Mouse (Mus musculus) R1 (cell line): ENCODE results near the gene Sufu.
A peak's percentile ranks its signal among the peaks of the same experiment; 100 is the strongest.

Experiments used
- DNase-seq: peaks from one replicate; pipeline ENCODE4 v3.0.0-alpha.2; 2018; ENCODE audit warnings: low read depth, low spot score

Sufu gene

GRCm38 (mm10) chr19:46510824-46511223, 114.1 kb downstream of the Sufu start:
- peak; percentile 89 for DNase-seq

- DNase-seq: no peak
Observed at GRCm38 (mm10) chr19:46511263-46511662, 114.6 kb downstream of the Sufu start.

DNA sequence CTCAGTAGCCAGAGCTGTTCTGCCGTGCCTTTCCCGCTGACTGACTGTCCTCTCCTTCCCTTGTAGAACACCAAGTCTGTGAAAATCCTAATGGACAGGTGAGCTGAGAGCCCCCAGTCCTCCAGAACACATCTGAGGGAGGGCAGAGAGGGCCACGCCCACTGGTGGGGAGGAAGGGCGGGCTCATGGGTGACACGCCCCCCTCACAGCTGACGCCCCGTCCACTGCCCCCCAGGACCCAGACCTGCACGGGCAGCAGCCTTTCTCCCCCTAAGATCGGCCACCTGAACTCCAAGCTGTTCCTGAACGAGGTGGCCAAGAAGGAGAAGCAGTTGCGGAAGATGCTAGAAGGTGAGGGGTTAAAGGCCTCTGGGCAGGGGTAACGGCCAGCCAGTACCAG, 117.7 kb downstream of the Sufu start:
- no peak for DNase-seq

DNA sequence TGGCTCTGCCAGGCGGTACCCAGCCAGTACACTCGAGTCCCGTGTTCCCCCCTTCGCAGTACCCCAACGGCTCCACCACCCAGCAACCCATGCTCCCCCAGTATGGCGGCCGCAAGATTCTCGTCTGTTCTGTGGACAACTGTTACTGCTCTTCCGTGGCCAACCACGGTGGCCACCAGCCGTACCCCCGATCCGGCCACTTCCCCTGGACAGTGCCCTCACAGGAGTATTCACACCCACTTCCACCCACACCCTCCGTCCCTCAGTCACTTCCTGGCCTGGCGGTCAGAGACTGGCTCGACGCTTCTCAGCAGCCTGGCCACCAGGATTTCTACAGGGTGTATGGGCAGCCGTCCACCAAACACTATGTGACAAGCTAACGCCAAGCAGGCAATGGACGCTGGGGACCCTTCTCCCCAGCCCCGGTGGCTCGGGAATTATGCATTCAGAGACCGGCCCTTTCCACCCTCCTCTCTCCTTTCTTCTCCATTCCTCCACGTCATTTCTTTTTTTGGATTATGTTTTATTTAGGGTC, 118.7 kb downstream of the Sufu start:
- DNase-seq: no peak

GRCm38 (mm10) chr19:46516667-46517528, 120.2 kb downstream of the Sufu start:
- DNase-seq: no peak

GRCm38 (mm10) chr19:46517529-46518351, 121.0 kb downstream of the Sufu start:
- no peak for DNase-seq

GRCm38 (mm10) chr19:46518352-46518787, 121.7 kb downstream of the Sufu start:
- peak; percentile 83 for DNase-seq

- no peak for DNase-seq
Observed at GRCm38 (mm10) chr19:46518828-46519621, 122.3 kb downstream of the Sufu start.

DNA sequence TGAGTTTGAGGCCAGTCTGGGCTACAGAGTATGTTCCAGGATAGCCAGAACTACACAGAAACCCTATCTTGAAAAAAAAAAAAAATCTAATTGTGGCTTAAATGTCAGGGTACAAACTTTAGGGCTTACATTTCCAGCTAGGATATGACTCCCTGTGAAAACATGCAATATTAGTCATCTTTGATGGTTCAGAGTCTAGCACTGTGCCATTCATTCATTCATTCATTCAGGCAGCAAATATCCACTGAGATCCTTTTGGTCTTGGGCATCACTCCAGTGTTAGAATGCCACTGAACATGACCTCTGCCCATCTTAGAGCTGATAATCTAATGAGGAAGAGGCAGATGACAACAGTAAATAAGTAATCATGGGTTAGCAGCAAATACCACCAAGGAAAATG, 125.0 kb downstream of the Sufu start:
- no peak for DNase-seq

GRCm38 (mm10) chr19:46522433-46523044, 125.8 kb downstream of the Sufu start:
- DNase-seq: peak; percentile 27

DNA sequence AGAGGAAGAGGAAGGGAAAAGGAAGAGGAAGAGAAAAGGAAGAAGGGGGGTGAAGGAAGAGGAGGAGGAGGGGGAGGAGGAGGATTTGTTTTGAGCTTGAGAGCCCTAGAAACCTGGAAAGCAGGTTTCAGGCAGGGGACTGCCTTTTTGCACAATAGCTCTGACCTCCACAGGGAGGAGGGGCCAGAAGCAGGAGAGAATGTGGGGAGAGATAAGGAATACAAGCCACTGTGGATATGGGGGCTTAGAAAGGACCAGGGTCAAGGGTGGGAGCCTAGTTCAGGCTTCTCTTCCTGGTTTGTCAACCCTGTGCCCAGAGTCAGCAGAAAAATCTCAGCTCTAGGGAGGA, 126.4 kb downstream of the Sufu start:
- DNase-seq: peak; percentile 64

DNA sequence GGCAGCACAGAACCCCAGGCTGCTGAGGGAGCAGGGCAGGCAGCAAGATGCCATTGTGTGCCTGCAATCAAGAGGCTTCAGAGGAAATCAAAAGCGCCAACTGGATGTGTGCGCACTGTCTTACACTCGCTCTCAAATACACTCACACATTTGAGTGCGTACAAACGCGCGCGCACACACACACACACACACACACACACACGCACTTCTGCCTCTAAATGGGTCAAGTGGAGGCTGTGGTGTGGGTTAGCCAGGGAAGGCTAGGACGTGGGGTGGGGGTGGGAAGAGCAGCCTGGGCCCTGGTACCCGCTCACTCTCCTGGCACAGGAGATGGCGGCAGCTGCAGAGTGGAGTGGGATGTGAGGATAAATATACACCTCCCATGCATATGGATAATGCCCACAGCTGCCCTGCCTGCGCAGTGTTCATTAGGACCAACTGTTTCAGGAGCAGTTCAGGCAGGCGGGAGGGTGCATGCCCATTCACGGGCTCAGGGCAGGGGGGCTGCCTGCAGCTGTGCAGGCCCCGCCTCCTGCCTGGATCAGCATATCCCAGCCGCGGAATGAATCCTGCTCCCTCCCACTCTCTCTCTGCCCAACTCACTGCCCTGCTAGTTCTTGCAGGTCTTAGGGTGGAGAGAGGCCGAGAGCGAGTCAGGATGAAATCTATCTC, 126.9 kb downstream of the Sufu start:
- peak; percentile 81 for DNase-seq

DNA sequence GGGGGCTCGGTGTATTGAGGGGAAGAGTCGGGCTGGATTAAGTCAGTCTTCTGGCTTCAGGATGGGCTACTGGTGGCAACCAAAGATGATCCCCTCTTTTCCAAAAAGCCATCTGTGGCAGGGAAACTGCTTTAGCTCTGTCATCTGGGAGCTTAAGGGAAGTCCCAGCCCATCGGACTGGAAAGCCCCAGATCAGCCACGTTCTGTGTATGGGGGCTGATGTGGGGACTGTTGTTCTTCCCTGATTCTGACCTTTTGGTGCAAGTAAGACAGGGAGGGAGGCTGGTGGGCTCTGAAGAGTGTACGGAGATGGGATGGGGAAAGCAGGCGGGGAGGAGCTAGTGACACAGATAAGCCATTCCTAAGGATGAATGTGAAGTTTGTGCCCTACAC, 127.5 kb downstream of the Sufu start:
- DNase-seq: peak; percentile 45

DNA sequence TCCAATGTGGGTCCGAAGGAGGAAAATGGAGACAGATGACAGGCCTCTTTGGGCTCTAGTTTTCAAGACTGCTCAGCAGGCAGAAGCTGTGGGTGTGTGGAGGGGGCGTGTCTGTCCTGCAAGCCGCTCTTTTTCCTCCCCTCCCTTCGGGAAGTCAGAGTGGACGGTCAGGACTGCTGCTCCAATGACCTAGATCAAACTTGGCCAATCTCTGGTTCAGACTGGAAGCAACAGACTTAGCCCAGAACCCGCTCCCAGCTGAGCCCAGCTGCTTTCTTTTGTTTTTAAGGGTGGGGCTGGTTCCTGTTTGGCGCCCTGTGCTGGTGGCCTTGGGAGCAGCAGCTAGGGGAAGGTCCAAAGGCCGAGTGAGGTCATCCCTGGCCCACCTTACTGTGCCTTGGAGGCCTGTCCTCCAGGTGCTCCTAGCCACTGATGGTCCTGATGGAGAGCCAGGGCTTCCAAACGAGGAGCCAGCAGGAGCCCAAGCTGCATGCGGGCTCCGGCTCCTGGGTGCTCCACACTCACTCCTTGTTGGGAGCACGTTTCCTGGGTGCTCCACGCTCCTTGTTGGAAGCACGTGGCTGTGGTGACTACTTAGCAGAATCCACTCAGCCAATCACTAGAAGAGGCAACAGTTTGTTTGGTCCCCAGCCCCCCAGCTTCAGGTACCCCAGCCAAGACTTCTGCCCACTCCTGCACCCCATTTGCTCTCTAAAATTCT, 128.1 kb downstream of the Sufu start:
- DNase-seq: peak; percentile 90

GRCm38 (mm10) chr19:46525691-46526631, 129.3 kb downstream of the Sufu start:
- DNase-seq: no peak

DNA sequence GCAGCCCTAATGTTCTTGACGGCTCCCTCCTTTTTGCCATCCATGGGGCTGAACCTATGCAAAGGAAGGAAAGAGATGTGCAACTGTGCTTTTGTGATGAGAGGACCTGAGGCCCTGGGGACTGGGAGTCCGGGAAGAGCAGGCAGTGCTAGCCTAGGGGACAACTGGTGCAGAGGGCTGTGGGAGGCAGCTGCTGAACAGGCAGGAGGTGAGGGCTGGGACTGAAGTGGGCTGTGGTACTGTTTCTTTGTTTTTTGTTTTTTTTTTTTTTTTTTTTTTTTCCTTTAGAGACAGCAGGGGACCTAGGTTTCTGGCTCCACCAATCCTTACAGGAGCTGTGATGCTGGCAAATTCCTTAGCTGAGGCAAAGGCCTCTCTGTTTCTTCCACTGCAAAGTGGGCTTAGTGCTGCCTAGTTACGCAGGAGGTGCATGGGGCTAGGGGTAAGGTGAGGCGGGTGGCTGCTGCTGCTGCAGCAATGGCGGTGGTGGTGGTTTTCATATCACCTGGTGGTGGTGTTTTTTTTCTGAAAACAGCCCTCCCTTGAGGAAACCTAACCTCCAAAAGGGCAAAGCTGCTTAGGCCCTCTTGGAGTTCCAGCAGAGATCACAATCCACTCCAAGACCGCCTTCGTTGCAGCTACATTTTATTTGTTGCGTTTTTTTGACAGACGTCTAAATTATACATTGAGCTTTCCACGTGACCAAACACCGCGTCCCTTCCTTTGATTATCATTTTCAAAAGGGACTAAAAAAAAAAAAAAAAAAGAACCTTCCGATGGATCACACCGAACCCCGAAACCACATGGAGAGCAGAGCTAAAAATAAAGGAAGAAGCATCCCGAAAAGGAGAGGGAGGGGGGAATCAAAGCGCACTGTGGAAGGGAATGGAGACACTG, 131.2 kb downstream of the Sufu start:
- DNase-seq: peak; percentile 69

GRCm38 (mm10) chr19:46528529-46529213, 132.0 kb downstream of the Sufu start:
- DNase-seq: peak; percentile 79
